ENCODE assay signal across 31 mouse cellular contexts in the genomic region with DNA sequence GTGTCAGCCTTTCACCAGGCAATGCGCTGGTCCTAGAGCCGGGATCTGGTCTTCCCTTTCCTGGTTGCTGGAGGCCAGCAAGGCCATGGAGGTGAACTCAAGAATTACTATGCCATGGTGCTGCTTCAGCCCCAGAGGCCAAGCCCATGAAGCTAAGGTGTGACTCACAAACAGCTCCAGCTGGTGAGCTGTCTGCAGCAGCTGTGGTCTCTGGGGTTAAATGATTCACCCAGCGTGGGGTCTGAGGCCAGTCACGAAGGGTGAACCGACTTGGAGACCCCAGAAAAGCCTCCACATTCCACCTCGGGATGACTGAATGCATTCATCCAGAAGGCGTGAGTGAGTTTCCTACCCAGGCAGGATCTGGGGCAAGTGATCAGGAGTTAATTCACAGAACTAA. TPM values are rescaled to one million over a fixed set of nuclear protein-coding genes. Genes with fewer than 3 reads are reported as not detected.
DNase-seq lines count a peak whose midpoint lies in the region; ATAC-seq and TF ChIP-seq lines count a peak whose summit lies in the region.
"Had no signal": no experiment of that assay in that cellular context is flagged by ENCODE, and none has a peak within 500 bp of the region (broad histone marks: within the 10 kb centered on the region; RNA-seq: fewer than 3 reads in every experiment).

No protein-coding gene starts in this region.

- TF ChIP-seq CTCF in liver, postnatal 0 days (IDR thresholded peaks at IDR 0.05; ENCODE audit: low read depth), result no peak

- no peak overlapping the region for H3ac ChIP-seq in myocyte (ENCODE audit: control insufficient read depth, insufficient read length)

- no peak for ATAC-seq in liver, embryonic 13.5 days (ENCODE audit: low read depth)
- no peak for ATAC-seq in liver, postnatal 0 days
- no peak for ATAC-seq in hindbrain, embryonic 12.5 days (ENCODE audit: low FRiP score)
- ATAC-seq: forebrain, embryonic 15.5 days; hindbrain, embryonic 16.5 days had no signal

- no peaks in the 10 kb centered on the region for H3K79me2 ChIP-seq in myocyte (ENCODE audit: control insufficient read depth, insufficient read depth)

- no peak overlapping the region for H3K9ac ChIP-seq in liver, embryonic 13.5 days
- H3K9ac ChIP-seq in liver, postnatal 0 days (replicated peaks), result no peak overlapping the region
- H3K9ac ChIP-seq in hindbrain, embryonic 12.5 days, result no peak overlapping the region
- H3K9ac ChIP-seq: forebrain, embryonic 15.5 days; heart, embryonic 13.5 days; hindbrain, embryonic 13.5 days; intestine, embryonic 15.5 days had no signal

- no peak for TF ChIP-seq EP300 in liver, postnatal 0 days (IDR thresholded peaks at IDR 0.05; ENCODE audit: low read depth)

- H3K36me3 ChIP-seq in liver, embryonic 13.5 days, result peaks cover 77% of the 10 kb centered on the region
- H3K36me3 ChIP-seq in liver, postnatal 0 days (replicated peaks; ENCODE audit: insufficient read depth, low read length), result peaks cover 24% of the 10 kb centered on the region
- peaks cover 15% of the 10 kb centered on the region for H3K36me3 ChIP-seq in myocyte (ENCODE audit: control insufficient read depth, insufficient read depth)
- peaks cover 54% of the 10 kb centered on the region for H3K36me3 ChIP-seq in hindbrain, embryonic 12.5 days

- H3K27ac ChIP-seq in liver, embryonic 13.5 days, result peak overlapping the region; percentile 2; the same call in 1 of the 2 replicates
- no peak overlapping the region for H3K27ac ChIP-seq in liver, postnatal 0 days (ENCODE audit: low read depth)
- H3K27ac ChIP-seq in hindbrain, embryonic 12.5 days, result no peak overlapping the region
- H3K27ac ChIP-seq: forebrain, embryonic 15.5 days; heart, adult 2 months; heart, embryonic 10.5 days; heart, embryonic 13.5 days; hindbrain, embryonic 13.5 days; intestine, embryonic 15.5 days had no signal

- H3K4me3 ChIP-seq in liver, embryonic 13.5 days (replicated peaks), result no peak overlapping the region
- no peak overlapping the region for H3K4me3 ChIP-seq in liver, postnatal 0 days (ENCODE audit: low read depth, low read length)
- H3K4me3 ChIP-seq in myocyte, result no peak overlapping the region
- no peak overlapping the region for H3K4me3 ChIP-seq in hindbrain, embryonic 12.5 days
- H3K4me3 ChIP-seq: forebrain, embryonic 15.5 days; heart, adult 2 months; heart, embryonic 10.5 days; heart, embryonic 13.5 days; hindbrain, embryonic 13.5 days; intestine, embryonic 15.5 days had no signal

- DNase-seq in liver, embryonic 13.5 days, result no peak
- DNase-seq in liver, postnatal 0 days, result no peak
- DNase-seq in Muller cell, postnatal 12 days (ENCODE audit: inconsistent ontology term), result peak; percentile 61
- peak; percentile 36 for DNase-seq in R1 (ENCODE audit: low read depth, low spot score)
- DNase-seq in cerebellum, postnatal 14 days, result no peak
- DNase-seq in layer of hippocampus, postnatal 25 days (ENCODE audit: extremely low spot score in 1 of 2, low spot score in 1 of 2), result no peak
- DNase-seq: adrenal gland, adult 2 months; adrenal gland, postnatal 14 days; cerebellum, adult 11 months; cerebellum, adult 2 months; cerebellum, adult 9-11 months; cerebellum, postnatal 36 days; gastrocnemius, postnatal 25 days; heart, adult 2 months; kidney, adult 11 months had no signal

- H3K4me2 ChIP-seq in liver, embryonic 13.5 days, result no peak overlapping the region
- H3K4me2 ChIP-seq in liver, postnatal 0 days (ENCODE audit: low read depth, low read length), result no peak overlapping the region
- peak overlapping the region; percentile 56 for H3K4me2 ChIP-seq in myocyte (ENCODE audit: low read depth)
- no peak overlapping the region for H3K4me2 ChIP-seq in hindbrain, embryonic 12.5 days (replicated peaks)
- H3K4me2 ChIP-seq: forebrain, embryonic 15.5 days; heart, embryonic 13.5 days; hindbrain, embryonic 13.5 days; intestine, embryonic 15.5 days had no signal

- no peaks in the 10 kb centered on the region for H3K27me3 ChIP-seq in liver, embryonic 13.5 days
- H3K27me3 ChIP-seq in liver, postnatal 0 days (ENCODE audit: insufficient read depth, low read length), result no peaks in the 10 kb centered on the region
- H3K27me3 ChIP-seq in myocyte (ENCODE audit: control insufficient read depth, insufficient read depth, insufficient read length), result no peaks in the 10 kb centered on the region
- H3K27me3 ChIP-seq in hindbrain, embryonic 12.5 days, result no peaks in the 10 kb centered on the region
- H3K27me3 ChIP-seq: CH12.LX; forebrain, embryonic 15.5 days; heart, embryonic 13.5 days; hindbrain, embryonic 13.5 days; intestine, embryonic 15.5 days had no signal

- peaks cover 17% of the 10 kb centered on the region for H3K4me1 ChIP-seq in liver, embryonic 13.5 days (replicated peaks)
- no peaks in the 10 kb centered on the region for H3K4me1 ChIP-seq in liver, postnatal 0 days (ENCODE audit: insufficient read depth)
- H3K4me1 ChIP-seq in hindbrain, embryonic 12.5 days, result no peaks in the 10 kb centered on the region
- H3K4me1 ChIP-seq: forebrain, embryonic 15.5 days; heart, embryonic 10.5 days; heart, embryonic 13.5 days; hindbrain, embryonic 13.5 days; intestine, embryonic 15.5 days had no signal

- H3K9me3 ChIP-seq in liver, embryonic 13.5 days (replicated peaks), result no peaks in the 10 kb centered on the region
- no peaks in the 10 kb centered on the region for H3K9me3 ChIP-seq in liver, postnatal 0 days (ENCODE audit: low read length)
- no peaks in the 10 kb centered on the region for H3K9me3 ChIP-seq in hindbrain, embryonic 12.5 days (replicated peaks)
- H3K9me3 ChIP-seq: forebrain, embryonic 15.5 days; G1E; heart, embryonic 10.5 days; heart, embryonic 13.5 days; hindbrain, embryonic 13.5 days; intestine, embryonic 15.5 days had no signal

- no peak for TF ChIP-seq POLR2A in myocyte (IDR thresholded peaks at IDR 0.05; ENCODE audit: insufficient read length, low read depth)

- WGBS in liver, embryonic 13.5 days (ENCODE audit: insufficient replicate concordance), result 78% methylated on average over 7 of the region's 7 CpGs
- 83% methylated on average over 7 of the region's 7 CpGs for WGBS in liver, postnatal 0 days (ENCODE audit: insufficient replicate concordance)
- WGBS in hindbrain, embryonic 12.5 days, result 80% methylated on average over 7 of the region's 7 CpGs

TF ChIP-seq in myocyte, 11 proteins besides CTCF, POLR2A, EP300 and RAD21:
- TF ChIP-seq REST (IDR thresholded peaks at IDR 0.05; ENCODE audit: insufficient read depth, insufficient read length) (no peak), MYOD1 (IDR thresholded peaks at IDR 0.05; ENCODE audit: control insufficient read depth in 1 of 3, insufficient read length in 2 of 3, low read depth in 2 of 3) (peak in 2 of 3 experiments; percentile 89 to 93), CEBPB (IDR thresholded peaks at IDR 0.05; ENCODE audit: insufficient read depth, poor library complexity, severe bottlenecking) (no peak), POLR2AphosphoS2 (IDR thresholded peaks at IDR 0.05; ENCODE audit: insufficient read length, low read depth) (no peak), SRF (IDR thresholded peaks at IDR 0.05; ENCODE audit: control insufficient read depth, insufficient read length, low read depth) (no peak), USF1 (IDR thresholded peaks at IDR 0.05; ENCODE audit: low read depth) (no peak), TCF3 (IDR thresholded peaks at IDR 0.05; ENCODE audit: insufficient read length, low read depth) (peak; percentile 76), TCF12 (IDR thresholded peaks at IDR 0.05; ENCODE audit: insufficient read depth, poor library complexity, severe bottlenecking) (peak; percentile 85), E2F4 (IDR thresholded peaks at IDR 0.05; ENCODE audit: insufficient read depth) (no peak), MAX (IDR thresholded peaks at IDR 0.05; ENCODE audit: low read depth) (no peak), MYOG (IDR thresholded peaks at IDR 0.05; ENCODE audit: control insufficient read depth in 1 of 3, insufficient read depth in 1 of 3, insufficient read length in 2 of 3, low read depth in 2 of 3) (peak; percentile 69 to 90 (median 75))

RNA-seq across cellular contexts. Expression of a gene that starts 15.5 kb away (rescaled TPM):
- 0.10 and 0.12 TPM in 2 replicates for polyA plus RNA-seq in liver, embryonic 13.5 days (2015; fragmentation: Nextera tagmentation; extraction: Ambion mirVana)
- polyA plus RNA-seq in liver, postnatal 0 days (2015; fragmentation: Nextera tagmentation; extraction: Ambion mirVana), result 0.15 and 0.19 TPM in 2 replicates
- polyA plus RNA-seq in myocyte (2012; fragmentation: generic; extraction: Trizol), result not detected
- 0.41 and 0.46 TPM in 2 replicates for polyA plus RNA-seq in hindbrain, embryonic 12.5 days (2016; fragmentation: Nextera tagmentation; extraction: Ambion mirVana)
- total RNA-seq in layer of hippocampus, postnatal 25 days (2021), result not detected
- total RNA-seq: adrenal gland, postnatal 14 days; adrenal gland, postnatal 4 days; gastrocnemius, adult 8-10 months; gastrocnemius, postnatal 25 days; heart, adult 2 months; heart, postnatal 25 days; hematopoietic stem cell, adult 5-6 weeks had no signal
- polyA plus RNA-seq: cerebellum, adult 2 months; cortical plate, adult 2 months; G1E; gonadal fat pad, adult 2 months; heart, adult 2 months had no signal

RNA-seq across cellular contexts. Expression of a gene that starts 23.4 kb away (rescaled TPM):
- 179 and 182 TPM in 2 replicates for polyA plus RNA-seq in liver, embryonic 13.5 days (2015; fragmentation: Nextera tagmentation; extraction: Ambion mirVana)
- polyA plus RNA-seq in liver, postnatal 0 days (2015; fragmentation: Nextera tagmentation; extraction: Ambion mirVana), result 120 and 130 TPM in 2 replicates
- polyA plus RNA-seq in myocyte (2012; fragmentation: generic; extraction: Trizol), result 198 TPM
- 151 and 160 TPM in 2 replicates for polyA plus RNA-seq in hindbrain, embryonic 12.5 days (2016; fragmentation: Nextera tagmentation; extraction: Ambion mirVana)
- 10 to 100 TPM; 59.0 to 75.7 TPM for total RNA-seq in layer of hippocampus, postnatal 25 days (2021)

RNA-seq across cellular contexts. Expression of a gene that starts 30.9 kb away (rescaled TPM):
- 5.5 and 5.7 TPM in 2 replicates for polyA plus RNA-seq in liver, embryonic 13.5 days (2015; fragmentation: Nextera tagmentation; extraction: Ambion mirVana)
- 6.6 and 7.5 TPM in 2 replicates for polyA plus RNA-seq in liver, postnatal 0 days (2015; fragmentation: Nextera tagmentation; extraction: Ambion mirVana)
- polyA plus RNA-seq in myocyte (2012; fragmentation: generic; extraction: Trizol), result 32.2 TPM
- 17.1 and 17.3 TPM in 2 replicates for polyA plus RNA-seq in hindbrain, embryonic 12.5 days (2016; fragmentation: Nextera tagmentation; extraction: Ambion mirVana)
- total RNA-seq in layer of hippocampus, postnatal 25 days (2021), result 10 to 100 TPM; 52.8 to 60.0 TPM

Comparison
In these comparisons a context has a peak if more than half of its experiments do, and no peak if none do; other contexts are left out.
1. DNase-seq: peak in Muller cell, postnatal 12 days (single experiment) and R1 (single experiment); none in liver, embryonic 13.5 days (single experiment), liver, postnatal 0 days (single experiment), cerebellum, postnatal 14 days (0 of 2) and layer of hippocampus, postnatal 25 days (0 of 2).